18 mouse cellular contexts compared by ENCODE assay signal in genomic region chr1:193541281-193541680, GRCm38 (mm10).
"Had no signal": no experiment of that assay in that cellular context is flagged by ENCODE, and none has a peak within 500 bp of the region (broad histone marks: within the 10 kb centered on the region; RNA-seq: fewer than 3 reads in every experiment).

No protein-coding gene starts in this region.

- H3K9me3 ChIP-seq: heart, embryonic 10.5 days; heart, embryonic 12.5 days; hindbrain, embryonic 13.5 days; hindbrain, embryonic 15.5 days; kidney, embryonic 15.5 days; limb, embryonic 13.5 days; limb, embryonic 15.5 days had no signal

- ATAC-seq: intestine, embryonic 16.5 days had no signal

- H3K9ac ChIP-seq: forebrain, postnatal 0 days; heart, embryonic 12.5 days; hindbrain, embryonic 13.5 days; hindbrain, embryonic 15.5 days; kidney, embryonic 15.5 days; limb, embryonic 13.5 days; limb, embryonic 15.5 days had no signal

- H3K36me3 ChIP-seq: heart, embryonic 10.5 days; heart, embryonic 12.5 days; hindbrain, embryonic 13.5 days; hindbrain, embryonic 15.5 days; kidney, embryonic 15.5 days; limb, embryonic 13.5 days; limb, embryonic 15.5 days had no signal

- H3K27ac ChIP-seq: hindbrain, postnatal 0 days; kidney, embryonic 15.5 days; kidney, postnatal 0 days; limb, embryonic 13.5 days; limb, embryonic 15.5 days had no signal

- H3K27me3 ChIP-seq: hindbrain, embryonic 13.5 days; hindbrain, embryonic 15.5 days; kidney, embryonic 15.5 days; limb, embryonic 13.5 days; limb, embryonic 15.5 days had no signal

- H3K4me3 ChIP-seq: heart, embryonic 12.5 days; hindbrain, embryonic 13.5 days; hindbrain, embryonic 15.5 days; kidney, embryonic 15.5 days; limb, embryonic 13.5 days; limb, embryonic 15.5 days had no signal

- DNase-seq: forebrain, postnatal 0 days; gastrocnemius, postnatal 14 days; gastrocnemius, postnatal 36 days; heart, adult 18-20 months; heart, postnatal 10 days; kidney, adult 11 months; layer of hippocampus, adult 9-11 months; layer of hippocampus, postnatal 36 days had no signal

- H3K4me2 ChIP-seq: kidney, embryonic 15.5 days; limb, embryonic 13.5 days; limb, embryonic 15.5 days had no signal
